16 mouse cellular contexts compared by ENCODE assay signal in genomic region chr5:141738725-141739124, GRCm38 (mm10).
DNase-seq lines count a peak whose midpoint lies in the region; ATAC-seq and TF ChIP-seq lines count a peak whose summit lies in the region.
"Had no signal": no experiment of that assay in that cellular context is flagged by ENCODE, and none has a peak within 500 bp of the region (broad histone marks: within the 10 kb centered on the region; RNA-seq: fewer than 3 reads in every experiment).

No protein-coding gene starts in this region.

- H3K4me1 ChIP-seq in intestine, postnatal 0 days (replicated peaks; ENCODE audit: control insufficient read depth, insufficient read depth, low read length) = no peaks in the 10 kb centered on the region
- H3K4me1 ChIP-seq in intestine, embryonic 15.5 days (replicated peaks) = no peaks in the 10 kb centered on the region
- no peaks in the 10 kb centered on the region for H3K4me1 ChIP-seq in testis, adult 2 months (ENCODE audit: control insufficient read depth, insufficient read depth, low read length)
- H3K4me1 ChIP-seq in bone marrow, adult 2 months (ENCODE audit: control insufficient read depth, insufficient read depth, low read length) = no peaks in the 10 kb centered on the region
- H3K4me1 ChIP-seq: embryonic facial prominence, embryonic 13.5 days; forebrain, embryonic 15.5 days; limb, embryonic 15.5 days; neural tube, embryonic 12.5 days had no signal

- H3K36me3 ChIP-seq in intestine, postnatal 0 days (ENCODE audit: control insufficient read depth, insufficient read depth) = no peaks in the 10 kb centered on the region
- no peaks in the 10 kb centered on the region for H3K36me3 ChIP-seq in intestine, embryonic 15.5 days
- H3K36me3 ChIP-seq in testis, adult 2 months (ENCODE audit: control insufficient read depth, insufficient read depth, low read length) = no peaks in the 10 kb centered on the region
- H3K36me3 ChIP-seq: embryonic facial prominence, embryonic 13.5 days; forebrain, embryonic 15.5 days; limb, embryonic 15.5 days; neural tube, embryonic 12.5 days had no signal

- DNase-seq in testis, postnatal 10 days (ENCODE audit: low spot score) = no peak
- DNase-seq in right cerebral cortex, postnatal 36 days (ENCODE audit: low spot score in 2 of 2) = no peak
- no peak for DNase-seq in spleen, postnatal 10 days (ENCODE audit: low spot score in 2 of 2)
- DNase-seq: cerebellum, adult 9-11 months; kidney, adult 9 months; layer of hippocampus, postnatal 36 days; right cerebral cortex, postnatal 14 days had no signal

- no peak overlapping the region for H3K4me3 ChIP-seq in intestine, postnatal 0 days (ENCODE audit: low read depth, low read length)
- H3K4me3 ChIP-seq in intestine, embryonic 15.5 days (replicated peaks) = no peak overlapping the region
- H3K4me3 ChIP-seq in testis, adult 2 months (ENCODE audit: control insufficient read depth, low read depth, low read length) = no peak overlapping the region
- H3K4me3 ChIP-seq in bone marrow, adult 2 months (replicated peaks; ENCODE audit: control insufficient read depth, low read depth, low read length) = no peak overlapping the region
- H3K4me3 ChIP-seq: embryonic facial prominence, embryonic 13.5 days; forebrain, embryonic 15.5 days; limb, embryonic 15.5 days; neural tube, embryonic 12.5 days had no signal

- H3K27ac ChIP-seq in intestine, postnatal 0 days (ENCODE audit: low read depth, low read length) = no peak overlapping the region
- no peak overlapping the region for H3K27ac ChIP-seq in intestine, embryonic 15.5 days
- H3K27ac ChIP-seq in testis, adult 2 months (ENCODE audit: control insufficient read depth, insufficient read depth, low read depth, low read length) = no peak overlapping the region
- no peak overlapping the region for H3K27ac ChIP-seq in bone marrow, adult 2 months (ENCODE audit: control insufficient read depth, insufficient read depth, low read depth, low read length, poor library complexity)
- H3K27ac ChIP-seq: embryonic facial prominence, embryonic 13.5 days; forebrain, embryonic 15.5 days; limb, embryonic 15.5 days; neural tube, embryonic 12.5 days had no signal

- H3K27me3 ChIP-seq in intestine, postnatal 0 days (replicated peaks; ENCODE audit: control insufficient read depth, insufficient read depth, low read length) = no peaks in the 10 kb centered on the region; the same call in 1 of the 2 replicates
- no peaks in the 10 kb centered on the region for H3K27me3 ChIP-seq in intestine, embryonic 15.5 days (replicated peaks)
- H3K27me3 ChIP-seq in testis, adult 2 months (ENCODE audit: control insufficient read depth, insufficient read depth, low read length) = no peaks in the 10 kb centered on the region
- H3K27me3 ChIP-seq: embryonic facial prominence, embryonic 13.5 days; forebrain, embryonic 15.5 days; limb, embryonic 15.5 days; neural tube, embryonic 12.5 days had no signal

- H3K4me2 ChIP-seq in intestine, postnatal 0 days (replicated peaks; ENCODE audit: low read depth) = no peak overlapping the region
- H3K4me2 ChIP-seq in intestine, embryonic 15.5 days (replicated peaks) = no peak overlapping the region
- H3K4me2 ChIP-seq: embryonic facial prominence, embryonic 13.5 days; forebrain, embryonic 15.5 days; limb, embryonic 15.5 days; midbrain, embryonic 11.5 days; neural tube, embryonic 12.5 days had no signal

- 0 out of 2 replicates have a peak, but pooled peaks cover 2% of the 10 kb centered on the region for H3K9me3 ChIP-seq in intestine, postnatal 0 days (ENCODE audit: control insufficient read depth)
- H3K9me3 ChIP-seq in intestine, embryonic 15.5 days = no peaks in the 10 kb centered on the region
- H3K9me3 ChIP-seq: embryonic facial prominence, embryonic 13.5 days; limb, embryonic 15.5 days; neural tube, embryonic 12.5 days had no signal

- no peak for TF ChIP-seq POLR2A in testis, adult 2 months (IDR thresholded peaks at IDR 0.05; ENCODE audit: control insufficient read depth, low read depth, low read length)
- no peak for TF ChIP-seq POLR2A in bone marrow, adult 2 months (IDR thresholded peaks at IDR 0.05; ENCODE audit: borderline replicate concordance, control insufficient read depth, low read depth, low read length)

- TF ChIP-seq CTCF in intestine, postnatal 0 days (IDR thresholded peaks at IDR 0.05; ENCODE audit: low read depth) = peak; percentile 51
- TF ChIP-seq CTCF in testis, adult 2 months (IDR thresholded peaks at IDR 0.05; ENCODE audit: control insufficient read depth, insufficient read depth, insufficient replicate concordance, low read depth, low read length) = peak; percentile 45; the same call in 1 of the 2 replicates
- 0 out of 2 replicates have a peak, but pooled peaks have one; percentile 7 for TF ChIP-seq CTCF in bone marrow, adult 2 months (IDR thresholded peaks at IDR 0.05; ENCODE audit: control insufficient read depth, insufficient read depth, low read length)

- ATAC-seq in intestine, postnatal 0 days = no peak
- no peak for ATAC-seq in intestine, embryonic 15.5 days
- ATAC-seq: forebrain, embryonic 15.5 days had no signal

- H3K9ac ChIP-seq in intestine, postnatal 0 days (ENCODE audit: low read depth, low read length) = no peak overlapping the region
- H3K9ac ChIP-seq in intestine, embryonic 15.5 days = no peak overlapping the region
- H3K9ac ChIP-seq: embryonic facial prominence, embryonic 13.5 days; forebrain, embryonic 15.5 days; limb, embryonic 15.5 days; neural tube, embryonic 12.5 days had no signal

- 75% methylated on average over 5 of the region's 5 CpGs for WGBS in intestine, postnatal 0 days
- 76% methylated on average over 5 of the region's 5 CpGs for WGBS in intestine, embryonic 15.5 days
- 62% methylated on average over 5 of the region's 5 CpGs for WGBS in bone marrow, adult 2 months
